Mouse (Mus musculus) mouse trophoblast stem cell (cell line): Measurements from ENCODE around the gene Gm7792.
"Not testable (repeated sequence)": the region's sequence is repeated elsewhere in the genome, so short reads cannot be mapped to it uniquely, and the experiment has no call there.

ENCODE experiments used
- in situ Hi-C, 2 experiments: fragments of 300-500 bp; cut with MseI, MboI; formaldehyde crosslinking; loops; 2 replicates in 1 of 2; 3 replicates in 1 of 2; pipeline ENCODE4 v1.15.1; 2025

Gm7792 gene

DNA sequence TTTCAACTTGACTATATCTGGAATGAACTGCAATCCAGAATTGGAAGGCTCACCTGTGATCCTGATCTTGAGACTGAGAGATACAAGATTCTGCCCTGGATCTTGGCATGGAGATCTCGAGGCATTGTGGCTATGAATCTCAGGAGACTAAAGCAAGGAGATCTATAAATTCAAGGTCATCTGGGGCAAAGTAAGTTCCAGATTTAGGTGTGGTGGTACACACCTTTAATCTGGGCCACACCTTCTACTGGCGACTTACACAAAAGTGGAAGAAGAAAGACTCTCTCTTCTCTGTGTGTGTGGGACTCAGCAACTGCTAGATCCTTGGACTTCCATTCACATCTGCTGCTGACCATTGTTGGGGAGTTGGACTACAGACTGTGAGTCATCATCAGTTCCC is at the start of gene Gm7792:
Gene Gm7792, plus strand, starts transcription at position 301 of the 400 bp plus-strand sequence.
- in situ Hi-C loops, result not testable (repeated sequence)
